Mouse (Mus musculus): ENCODE measurements around the gene Rasgrp2.
A peak's percentile ranks its signal among the peaks of the same experiment; 100 is the strongest.

The Rasgrp2 gene

GRCm38 (mm10) chr19:6427653-6428434 lies 28.7 kb downstream of the Rasgrp2 start:
- no peak for DNase-seq (ENCODE audit: low spot score in 2 of 2)

GRCm38 (mm10) chr19:6428501-6429200 lies 29.5 kb downstream of the Rasgrp2 start:
- DNase-seq (ENCODE audit: low spot score in 2 of 2): peak; percentile 52 to 72

DNA sequence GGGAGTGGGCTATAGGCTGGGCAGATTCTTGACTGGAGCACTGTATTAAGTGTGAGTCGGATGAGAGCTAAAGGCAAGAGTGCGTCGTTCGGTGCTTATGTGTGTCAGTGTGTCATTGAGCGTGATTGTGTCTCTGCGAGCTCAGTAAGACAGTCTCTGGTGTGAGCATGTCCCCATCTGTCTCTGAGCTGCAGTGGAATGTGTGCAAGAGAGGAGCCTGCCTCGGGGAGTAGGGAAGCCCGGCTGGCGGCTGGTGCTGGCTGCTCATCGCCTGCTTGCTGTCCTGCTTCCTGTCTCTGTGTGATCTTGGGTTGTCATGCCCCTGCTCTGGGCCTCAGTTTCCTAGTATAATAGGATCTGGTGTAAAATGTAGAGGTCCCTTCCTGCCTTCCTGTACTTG lies 43.9 kb downstream of the Rasgrp2 start:
- DNase-seq (ENCODE audit: low spot score in 2 of 2): no peak

GRCm38 (mm10) chr19:6445761-6446423 lies 46.8 kb downstream of the Rasgrp2 start:
- no peak for DNase-seq (ENCODE audit: low spot score in 2 of 2)

DNA sequence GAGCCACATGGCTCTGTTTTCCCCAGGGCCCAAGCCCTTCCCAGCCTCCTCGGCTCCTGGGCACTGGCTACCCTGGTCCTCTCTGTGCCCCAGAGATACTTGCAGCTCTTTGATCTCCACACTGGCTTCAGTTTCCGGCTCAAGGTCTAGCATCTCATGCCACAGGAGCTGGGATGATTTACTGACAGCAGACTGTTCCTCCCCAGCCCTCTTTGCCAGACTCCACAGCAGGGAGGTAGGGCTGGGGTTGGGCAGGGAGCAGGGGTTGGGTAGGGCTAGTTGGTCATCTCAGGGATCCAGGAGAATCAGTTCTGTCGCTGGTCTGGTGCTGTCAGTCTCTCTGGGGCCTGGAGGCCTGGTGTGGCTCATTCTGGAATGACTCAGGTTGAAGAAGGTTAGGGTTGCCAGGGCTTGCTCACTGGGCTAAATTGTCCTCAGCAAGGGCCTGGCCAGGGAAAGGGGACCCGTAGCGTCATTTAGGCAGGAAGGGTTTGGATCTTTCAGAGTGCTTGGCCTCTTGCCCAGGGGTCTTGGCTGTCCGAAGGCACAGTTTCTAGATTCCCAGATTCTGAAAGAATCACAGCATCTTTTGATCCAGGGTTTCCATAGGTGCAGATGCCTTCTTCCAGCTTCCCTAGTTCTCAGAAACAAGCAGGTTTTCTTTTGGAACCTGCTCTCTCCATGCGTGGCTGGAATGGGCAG lies 47.7 kb downstream of the Rasgrp2 start:
- no peak for DNase-seq (ENCODE audit: low spot score in 2 of 2)

GRCm38 (mm10) chr19:6448752-6449151 lies 49.6 kb downstream of the Rasgrp2 start:
- no peak for DNase-seq (ENCODE audit: low spot score in 2 of 2)

- no peak for DNase-seq (ENCODE audit: low spot score in 2 of 2)
Measured at GRCm38 (mm10) chr19:6449841-6450240, 50.7 kb downstream of the Rasgrp2 start.

DNA sequence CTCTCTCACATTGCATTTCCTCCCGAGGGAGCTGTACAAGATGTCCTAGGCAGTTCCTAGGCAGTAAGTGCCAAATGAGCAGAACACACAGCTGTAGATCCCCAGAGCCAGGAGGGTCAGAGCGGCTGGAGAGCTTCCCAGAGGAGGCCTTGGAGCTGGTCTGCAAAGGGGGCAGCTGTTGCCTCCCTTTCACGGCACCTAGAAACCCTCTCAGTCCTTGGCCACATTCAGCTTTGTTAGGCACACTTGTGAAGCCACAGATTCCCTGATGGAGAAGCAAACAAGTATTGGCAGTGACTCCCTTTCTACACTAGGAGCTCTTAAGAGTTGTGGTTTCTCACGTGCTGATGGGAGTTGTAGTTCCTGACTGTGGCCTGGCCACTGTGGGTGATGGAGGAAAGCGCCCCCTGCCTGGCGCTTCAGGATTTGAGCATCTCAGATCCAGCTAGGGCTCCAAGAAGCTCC lies 52.9 kb downstream of the Rasgrp2 start:
- peak; percentile 32 to 69 for DNase-seq (ENCODE audit: low spot score in 2 of 2)

DNA sequence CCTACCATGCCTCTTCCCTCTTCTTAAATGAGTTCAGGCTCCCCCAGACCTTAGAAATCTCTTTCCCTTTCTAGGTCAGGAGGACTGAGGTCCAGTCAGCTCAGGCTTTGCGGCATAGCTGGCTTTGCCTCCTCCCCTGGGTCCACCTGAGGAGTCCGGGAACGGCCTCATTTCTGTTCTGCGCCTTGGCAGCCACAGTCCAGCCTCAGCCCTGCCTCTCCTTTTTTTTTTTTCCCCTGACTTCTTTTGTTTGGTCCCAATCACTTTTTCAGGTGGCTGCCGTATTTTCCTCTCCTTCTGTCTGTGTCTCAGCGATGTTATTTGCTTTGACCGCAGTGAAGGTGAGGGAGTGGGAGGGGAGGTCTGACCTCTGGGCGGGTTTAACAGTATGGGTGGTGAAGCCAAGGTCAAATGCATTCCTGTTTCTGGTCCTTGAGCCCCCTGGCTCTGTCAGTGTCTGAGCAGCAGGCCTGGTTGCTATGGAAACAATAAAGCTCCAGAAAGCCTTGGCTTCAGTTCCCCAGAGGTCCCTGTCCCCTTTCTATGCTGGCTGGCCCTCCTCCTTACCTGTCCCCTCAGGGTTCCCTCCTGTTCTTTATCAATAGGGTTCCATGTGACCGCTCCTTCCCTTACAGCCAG lies 53.7 kb downstream of the Rasgrp2 start:
- DNase-seq (ENCODE audit: low spot score in 2 of 2): no peak

DNA sequence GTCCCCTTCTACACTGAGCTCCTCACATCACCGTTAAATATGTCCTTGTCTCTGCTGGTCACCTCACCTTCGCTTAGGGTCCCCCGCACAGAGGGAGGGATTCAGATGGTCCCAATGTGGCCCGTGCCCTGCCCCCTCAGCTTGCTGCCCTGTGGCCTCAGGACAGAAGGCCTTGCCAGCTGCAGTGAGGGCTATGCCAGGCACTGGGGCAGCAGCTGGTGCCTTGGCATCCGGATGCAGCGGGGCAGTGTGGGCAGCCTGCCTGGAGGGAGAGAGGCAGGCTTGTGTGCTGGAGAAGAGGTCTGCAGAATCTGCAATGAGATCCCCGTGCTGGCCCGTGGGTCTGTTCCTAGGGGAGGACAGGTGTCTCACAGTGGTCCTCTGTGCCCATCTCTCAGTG lies 54.2 kb downstream of the Rasgrp2 start:
- DNase-seq (ENCODE audit: low spot score in 2 of 2): no peak

DNA sequence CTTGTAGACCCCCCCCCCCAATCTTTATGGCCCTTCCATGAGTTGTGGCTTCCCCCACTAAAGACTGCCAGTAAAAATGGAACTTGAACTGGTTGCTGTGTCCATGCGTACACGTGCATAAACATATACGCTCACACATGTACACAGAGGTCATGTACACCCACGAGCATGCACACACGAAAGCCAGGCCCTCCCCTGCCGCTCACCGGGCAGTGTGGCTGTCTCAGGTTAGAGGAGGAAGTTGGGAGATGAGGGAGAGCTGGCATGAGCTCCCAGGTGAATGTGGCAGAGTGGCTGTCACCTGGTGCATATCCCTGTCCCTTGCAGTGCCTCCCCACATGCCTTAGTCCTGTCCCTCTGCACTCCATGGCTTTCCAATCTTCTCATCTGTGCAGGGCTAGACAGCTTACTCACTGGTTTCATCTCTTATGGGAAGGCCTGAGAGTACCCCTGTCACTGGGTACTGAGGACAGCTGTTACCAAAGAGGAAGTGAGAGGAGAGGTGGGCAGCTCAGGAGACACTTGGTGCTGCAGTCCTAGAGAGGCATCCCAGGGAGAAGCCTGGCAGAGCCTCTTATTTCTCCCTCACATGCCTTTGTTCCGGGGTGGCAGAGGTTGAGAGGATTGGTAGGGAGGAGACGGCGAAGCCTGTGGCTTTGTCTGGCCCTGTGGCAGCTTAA lies 55.0 kb downstream of the Rasgrp2 start:
- no peak for DNase-seq (ENCODE audit: low spot score in 2 of 2)

GRCm38 (mm10) chr19:6459504-6459903 lies 60.4 kb downstream of the Rasgrp2 start:
- DNase-seq (ENCODE audit: low spot score in 2 of 2): no peak

- DNase-seq (ENCODE audit: low spot score in 2 of 2): no peak
Measured at GRCm38 (mm10) chr19:6462841-6463240, 63.7 kb downstream of the Rasgrp2 start.

- no peak for DNase-seq (ENCODE audit: low spot score in 2 of 2)
Measured at GRCm38 (mm10) chr19:6464306-6465071, 65.3 kb downstream of the Rasgrp2 start.
